Mouse (Mus musculus) brown adipose tissue, adult 24 weeks (tissue): Measurements from ENCODE around the gene E2f2. TPM values are rescaled to one million over a fixed set of nuclear protein-coding genes. Genes with fewer than 3 reads are reported as not detected.

Experiments used
- H3K27ac ChIP-seq: fragments of 200-500 bp; replicated peaks from 2 replicates; pipeline ENCODE4 v1.5.1; 2012; ENCODE audit warnings: low read depth, mild to moderate bottlenecking, low read length
- H3K4me1 ChIP-seq: fragments of 200-500 bp; 2 replicates; pipeline ENCODE4 v1.6.1; 2012; ENCODE audit warnings: low read length, mixed read lengths; ENCODE audit not compliant: control insufficient read depth, insufficient read depth, insufficient read length
- H3K4me3 ChIP-seq: fragments of 200-500 bp; 2 replicates; pipeline ENCODE4 v1.5.1; 2012; ENCODE audit warnings: low read depth, mild to moderate bottlenecking, low read length, moderate library complexity; ENCODE audit not compliant: insufficient read depth
- polyA plus RNA-seq: library from polyadenylated mRNA; stranded (reverse); fragments of >200 nt; gene quantifications from 2 replicates; pipeline ENCODE4 v1.2.4, GENCODE M21; 2012; ENCODE audit not compliant: missing spikeins, insufficient read depth, insufficient read length

Gene E2f2
- 2.9 and 6.4 TPM in 2 replicates for polyA plus RNA-seq

DNA sequence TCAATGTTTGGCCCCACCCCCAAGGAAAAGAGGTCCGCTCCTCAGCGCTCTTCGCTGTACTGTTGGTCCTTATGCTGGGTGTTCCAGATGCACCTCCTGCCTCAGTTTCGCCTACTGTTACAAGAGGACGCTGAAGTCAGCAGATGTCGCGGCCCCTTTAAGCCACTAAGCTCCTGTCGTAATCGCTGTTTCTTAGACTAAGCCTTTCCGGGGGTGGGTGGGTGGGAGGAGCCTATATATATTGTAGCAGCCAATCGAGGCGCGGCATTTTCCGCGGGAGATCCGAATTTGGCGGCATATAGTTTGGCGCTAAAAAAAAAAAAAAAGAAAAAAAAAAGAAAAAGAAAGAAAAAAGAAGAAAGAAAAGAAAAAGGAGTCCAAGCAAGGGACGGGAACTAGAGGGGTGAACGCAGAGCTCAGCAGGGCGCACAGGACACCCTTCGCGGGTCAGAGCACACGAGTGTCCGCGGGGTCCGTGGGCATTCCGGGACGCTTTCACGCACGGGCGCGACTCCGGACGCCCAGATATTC, at the start of gene E2f2:
Gene E2f2 (plus strand): TSS at position 384 of the 531 bp plus-strand sequence.
- Histone ChIP-seq H3K27ac (peak within 1 kb of the TSS; percentile 65; the same call in 1 of the 2 replicates), H3K4me3 (peak within 1 kb of the TSS; percentile 79), H3K4me1 (peaks cover 27% of the 10 kb centered on the region)

DNA sequence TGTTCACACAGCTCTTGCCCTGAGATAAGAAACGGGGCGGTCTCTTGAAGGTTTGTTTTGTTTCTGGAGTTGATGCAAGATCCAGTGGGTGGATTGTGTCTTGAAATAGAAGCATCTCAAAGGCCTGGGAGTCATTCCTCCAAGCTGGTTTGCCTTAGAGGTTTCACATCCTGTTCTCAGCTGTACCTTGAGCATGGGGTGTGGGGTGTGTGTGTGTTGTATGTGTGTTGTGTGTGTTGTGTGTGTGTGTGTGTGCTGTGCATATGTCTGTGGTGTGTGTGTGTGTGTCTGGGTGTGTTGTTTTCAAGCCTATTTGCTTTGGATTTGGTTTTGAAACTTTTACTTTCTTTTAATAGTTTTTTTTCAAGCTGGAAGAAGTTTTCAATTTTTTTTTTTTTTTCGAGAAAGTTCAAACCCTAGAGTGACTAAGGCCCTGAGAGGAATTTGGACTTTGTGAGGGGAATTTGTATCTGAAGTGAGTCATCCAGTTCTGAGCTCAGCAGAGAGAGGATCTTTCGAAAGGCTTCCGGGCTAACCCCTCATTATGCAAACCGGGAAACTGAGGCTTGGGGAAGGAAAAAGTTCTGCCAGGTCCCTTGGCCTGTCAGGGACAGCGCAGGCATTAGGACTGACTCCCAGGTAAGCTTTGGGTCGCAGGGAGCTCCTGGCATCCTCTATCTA, 48.9 kb upstream of the E2f2 start:
- Histone ChIP-seq H3K4me1 (peaks cover 8% of the 10 kb centered on the region), H3K4me3 (no peak overlapping the region), H3K27ac (peak overlapping the region; percentile 90)

DNA sequence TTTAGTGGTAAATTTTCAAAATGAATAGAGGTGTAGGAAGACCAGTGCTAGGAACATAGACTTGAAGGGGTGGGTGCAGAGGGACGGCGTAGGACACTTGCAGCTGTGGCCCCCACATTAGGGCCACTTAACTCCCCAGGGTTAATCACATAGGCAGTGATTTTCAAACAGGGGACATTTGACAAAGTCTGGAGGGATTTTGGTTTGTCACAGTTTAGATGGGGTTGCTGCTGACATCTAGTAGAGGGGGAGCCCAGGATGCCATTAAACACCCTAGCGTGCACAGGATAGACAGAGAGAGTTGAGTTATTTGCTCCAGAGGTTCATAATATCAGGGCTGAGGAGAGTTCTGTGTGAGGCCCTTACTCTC, 48.4 kb upstream of the E2f2 start:
- H3K4me3 ChIP-seq, result no peak overlapping the region
- peaks cover 8% of the 10 kb centered on the region for H3K4me1 ChIP-seq
- peak overlapping the region; percentile 78 for H3K27ac ChIP-seq

DNA sequence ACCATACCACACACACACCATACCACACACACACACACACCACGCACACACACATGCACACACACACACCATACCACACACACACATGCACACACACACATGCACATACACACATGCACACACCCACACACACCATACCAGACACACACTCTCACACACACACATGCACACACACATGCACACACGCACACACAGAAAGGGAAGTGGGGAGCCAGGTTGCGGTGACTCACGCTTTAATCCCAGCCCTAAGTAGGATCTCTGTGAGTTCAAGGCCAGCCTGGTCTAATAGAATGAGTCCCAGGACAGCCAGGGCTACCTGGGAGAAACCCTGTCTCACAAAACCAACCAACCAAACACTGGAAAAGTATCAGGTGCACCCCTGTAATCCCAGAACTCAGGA, 47.6 kb upstream of the E2f2 start:
- Histone ChIP-seq H3K4me3 (no peak overlapping the region), H3K4me1 (peaks cover 8% of the 10 kb centered on the region), H3K27ac (peak overlapping the region; percentile 81)

DNA sequence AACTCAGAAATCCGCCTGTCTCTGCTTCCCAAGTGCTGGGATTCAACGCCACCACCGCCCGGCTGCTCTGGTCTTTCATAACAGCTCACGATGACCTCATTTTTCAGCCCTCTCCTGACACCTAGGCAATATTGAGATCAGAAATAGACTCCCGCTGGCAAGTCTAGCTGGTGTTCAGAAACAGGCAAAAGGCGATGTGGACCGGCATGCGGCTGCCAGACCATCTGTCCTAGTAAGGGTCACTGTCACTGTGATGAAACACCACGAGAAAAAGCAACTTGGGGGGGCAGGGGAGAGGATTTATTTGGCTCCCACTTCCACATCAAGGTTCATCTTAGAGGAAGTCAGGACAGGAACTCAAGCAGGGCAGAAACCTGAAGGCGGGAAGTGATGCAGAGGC, 46.7 kb upstream of the E2f2 start:
- H3K27ac ChIP-seq, result peak overlapping the region; percentile 96

DNA sequence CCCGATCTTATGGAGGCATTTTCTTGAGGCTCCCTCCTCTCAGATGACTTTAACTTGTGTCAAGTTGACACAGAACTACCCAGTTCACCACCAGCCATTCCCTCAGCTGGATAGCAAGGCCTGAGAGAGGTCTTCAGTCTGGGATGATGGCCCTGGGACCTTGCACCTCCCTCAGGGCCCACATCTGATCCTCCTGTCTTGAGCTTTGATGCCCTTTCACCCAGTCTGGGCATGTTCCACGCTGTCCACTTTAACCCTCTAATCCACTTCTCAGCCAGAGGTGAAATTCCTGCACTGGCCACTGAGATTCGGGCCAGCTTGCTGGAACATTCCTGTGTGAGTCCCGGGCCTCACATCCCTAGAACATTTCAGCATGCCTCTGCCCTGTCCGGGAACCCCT, 46.2 kb upstream of the E2f2 start:
- peak overlapping the region; percentile 96 for H3K27ac ChIP-seq
- H3K4me3 ChIP-seq, result no peak overlapping the region
- peaks cover 8% of the 10 kb centered on the region for H3K4me1 ChIP-seq

More for the DNA sequence above, 46.7 kb upstream of the E2f2 start:
- Histone ChIP-seq H3K4me3 (no peak overlapping the region), H3K4me1 (peaks cover 8% of the 10 kb centered on the region)

DNA sequence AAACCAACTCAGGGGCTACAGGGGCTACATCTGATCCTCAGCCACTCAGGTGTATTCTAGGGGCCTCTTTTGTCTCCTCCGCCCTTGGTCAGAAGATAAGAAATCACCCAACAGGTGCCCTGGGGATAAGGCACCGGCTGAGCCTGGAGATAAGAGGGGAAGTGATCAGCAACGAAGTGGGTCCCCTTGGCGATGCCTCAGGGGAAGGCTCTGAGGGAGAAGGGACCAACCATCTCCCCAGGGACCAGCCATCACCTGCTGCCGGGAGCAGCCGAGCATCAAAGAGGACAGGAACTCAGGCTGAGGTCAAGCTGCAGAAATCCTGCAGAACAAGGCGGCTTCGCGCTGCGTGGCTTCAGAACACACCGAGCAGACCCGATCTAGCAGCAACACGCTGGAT, 44.5 kb upstream of the E2f2 start:
- Histone ChIP-seq H3K4me3 (no peak overlapping the region), H3K4me1 (peaks cover 8% of the 10 kb centered on the region), H3K27ac (peak overlapping the region; percentile 94)

DNA sequence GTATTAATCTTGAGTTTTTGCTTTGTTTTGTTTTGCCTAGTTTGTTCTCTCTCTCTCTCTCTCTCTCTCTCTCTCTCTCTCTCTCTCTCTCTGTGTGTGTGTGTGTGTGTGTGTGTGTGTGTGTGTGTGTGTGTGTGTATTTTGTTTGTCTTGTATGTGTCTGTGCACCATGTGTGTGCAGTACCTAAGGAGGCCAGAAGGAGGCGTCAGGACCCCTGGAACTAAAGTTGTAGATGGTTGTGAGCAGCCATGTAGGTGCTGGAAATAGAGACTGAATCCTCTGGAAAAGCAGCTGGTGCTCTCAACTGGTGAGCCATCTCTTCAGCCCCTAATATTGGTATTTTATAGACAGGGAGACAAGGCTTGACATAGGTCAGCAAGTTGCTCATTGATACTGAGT, 42.4 kb upstream of the E2f2 start:
- Histone ChIP-seq H3K4me3 (no peak overlapping the region), H3K27ac (no peak overlapping the region)

DNA sequence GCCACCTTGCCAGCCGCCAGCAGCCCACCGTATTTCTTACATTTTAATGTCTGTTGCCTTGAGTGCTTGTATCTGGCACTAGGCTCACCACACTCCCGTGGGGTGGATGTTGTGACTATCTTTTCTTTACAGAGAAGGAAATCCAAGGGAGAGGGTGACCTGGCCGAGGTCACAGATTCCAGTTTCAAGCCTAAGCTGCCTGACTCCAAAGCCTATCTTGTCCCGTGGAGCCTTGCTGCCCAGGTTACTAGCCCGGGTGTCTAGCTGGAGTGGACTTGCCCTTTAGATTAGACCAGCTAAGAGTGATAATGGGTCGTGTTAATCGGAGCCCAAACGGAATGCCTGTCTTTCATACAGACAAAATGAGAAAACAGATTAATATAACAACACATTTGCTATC, 38.4 kb upstream of the E2f2 start:
- no peak overlapping the region for H3K4me3 ChIP-seq
- peak overlapping the region; percentile 19; the same call in 1 of the 2 replicates for H3K27ac ChIP-seq

More for the DNA sequence above, 42.4 kb upstream of the E2f2 start:
- peaks cover 15% of the 10 kb centered on the region for H3K4me1 ChIP-seq

DNA sequence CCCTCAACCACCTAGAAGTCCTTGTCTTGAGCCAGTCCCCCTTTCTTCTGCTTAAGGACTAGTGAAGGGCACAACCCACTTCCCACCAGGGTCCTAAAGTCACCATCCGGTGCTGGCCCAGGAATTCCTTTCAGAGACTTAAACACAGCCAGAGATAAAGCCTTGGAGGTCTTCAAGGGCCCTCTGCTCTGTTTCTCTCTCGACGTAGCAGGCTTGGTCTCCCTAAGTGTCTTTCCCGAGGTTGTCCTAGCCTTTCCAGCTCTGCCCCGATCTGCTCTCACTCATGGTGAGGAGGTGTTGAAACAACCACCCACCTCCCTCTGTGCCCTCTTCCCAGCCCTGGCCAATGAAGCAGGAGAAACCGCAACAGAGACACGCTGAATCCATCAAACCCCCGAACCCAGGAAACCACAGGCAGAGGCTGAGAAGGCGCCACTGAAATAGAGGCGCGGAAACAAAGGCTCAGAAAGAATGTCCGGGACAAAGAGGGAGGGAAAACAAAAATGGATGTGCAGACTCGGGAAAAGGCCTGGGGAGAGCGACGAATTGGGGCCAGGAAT, 37.7 kb upstream of the E2f2 start:
- H3K27ac ChIP-seq, result peak overlapping the region; percentile 87

More for the DNA sequence above, 38.4 kb upstream of the E2f2 start:
- H3K4me1 ChIP-seq, result peaks cover 25% of the 10 kb centered on the region

DNA sequence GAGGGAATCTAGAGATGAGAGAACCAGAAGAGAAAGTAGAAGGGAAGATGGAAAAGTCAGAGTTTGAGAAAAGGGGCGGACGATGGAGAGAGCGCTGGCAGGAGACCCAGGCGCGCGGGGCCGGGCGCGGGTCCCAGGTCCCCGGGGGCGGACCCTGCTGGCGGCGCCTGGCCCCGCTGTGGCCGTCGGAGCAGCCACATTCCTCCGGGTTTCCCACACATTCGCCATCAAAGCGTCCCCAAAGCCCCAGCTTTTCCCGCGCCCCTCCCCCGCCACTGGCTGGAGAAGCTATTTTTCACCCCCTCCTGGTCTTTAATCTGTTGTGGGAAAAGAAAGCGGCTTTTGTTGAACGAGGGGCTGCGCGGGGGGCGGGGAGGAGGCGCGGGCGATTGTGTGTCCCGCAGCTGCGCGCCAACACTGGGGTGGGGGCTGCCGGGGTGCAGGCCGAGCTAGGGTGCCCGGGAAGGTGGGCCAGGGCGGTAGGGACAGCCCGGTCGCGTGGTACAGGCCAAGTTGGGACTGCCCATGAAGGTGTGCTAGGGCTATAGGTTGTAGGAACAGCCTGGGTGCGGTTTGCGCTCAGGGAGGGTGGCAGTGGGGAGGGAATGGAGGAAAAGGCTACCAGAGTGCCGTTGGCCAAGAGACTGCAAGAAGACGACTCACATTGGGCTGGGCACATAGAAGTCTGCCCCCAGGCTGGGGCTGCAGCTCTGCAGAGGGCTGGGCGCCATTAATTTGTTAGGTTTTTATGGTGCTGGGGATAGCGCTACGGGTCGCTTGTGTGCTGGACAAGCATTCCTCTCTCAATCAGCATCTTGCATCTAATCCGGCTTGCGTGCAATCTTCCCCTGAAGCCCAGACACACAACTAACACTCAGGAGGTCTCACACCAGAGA, 37.0 kb upstream of the E2f2 start:
- Histone ChIP-seq H3K4me1 (peaks cover 33% of the 10 kb centered on the region), H3K27ac (peak overlapping the region; percentile 87), H3K4me3 (peak overlapping the region; percentile 62)

More for the DNA sequence above, 37.7 kb upstream of the E2f2 start:
- Histone ChIP-seq H3K4me1 (peaks cover 29% of the 10 kb centered on the region), H3K4me3 (peak overlapping the region; percentile 62)

DNA sequence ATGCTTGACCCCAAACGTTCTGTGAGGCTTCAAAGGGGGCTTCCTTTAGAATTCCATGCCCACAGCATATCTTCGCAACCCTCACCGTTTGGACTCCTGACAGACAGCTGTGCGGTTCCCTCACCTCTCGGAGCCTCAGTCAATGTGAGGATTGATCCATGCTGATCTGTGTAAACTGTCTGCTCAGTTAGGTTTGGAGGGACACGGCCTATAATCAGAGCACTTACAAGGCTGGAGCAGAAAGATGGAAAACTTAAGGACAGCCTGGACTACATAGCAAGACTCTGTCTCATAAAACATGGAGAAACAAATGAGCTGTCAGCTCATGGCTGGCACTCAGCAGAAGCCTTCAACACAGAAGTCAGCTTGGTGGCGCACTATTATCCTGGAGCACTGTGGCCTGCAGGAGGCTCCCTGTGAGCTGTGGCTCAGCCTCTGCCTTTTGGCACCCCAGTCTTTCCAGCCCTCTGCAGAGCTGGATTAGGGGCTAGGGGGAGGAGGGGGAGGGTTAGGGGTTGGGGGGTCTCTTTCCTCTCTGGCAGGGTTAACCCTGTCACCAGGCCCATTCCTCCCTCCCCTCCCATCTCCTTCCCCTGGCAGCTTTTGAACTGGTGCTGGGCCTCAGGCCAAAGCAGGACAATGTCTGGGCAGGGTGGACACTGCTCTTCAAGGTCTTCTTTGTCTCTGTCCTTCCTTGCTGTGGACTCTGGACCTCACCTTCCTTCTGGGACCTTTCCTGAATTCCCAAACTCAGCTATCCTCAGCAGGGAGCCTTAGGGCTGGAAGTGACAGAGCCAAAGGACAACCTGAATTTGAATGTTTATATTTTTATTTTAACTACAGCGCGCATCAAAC, 36.1 kb upstream of the E2f2 start:
- H3K27ac ChIP-seq, result peak overlapping the region; percentile 87
- no peak overlapping the region for H3K4me3 ChIP-seq
- H3K4me1 ChIP-seq, result peaks cover 37% of the 10 kb centered on the region

DNA sequence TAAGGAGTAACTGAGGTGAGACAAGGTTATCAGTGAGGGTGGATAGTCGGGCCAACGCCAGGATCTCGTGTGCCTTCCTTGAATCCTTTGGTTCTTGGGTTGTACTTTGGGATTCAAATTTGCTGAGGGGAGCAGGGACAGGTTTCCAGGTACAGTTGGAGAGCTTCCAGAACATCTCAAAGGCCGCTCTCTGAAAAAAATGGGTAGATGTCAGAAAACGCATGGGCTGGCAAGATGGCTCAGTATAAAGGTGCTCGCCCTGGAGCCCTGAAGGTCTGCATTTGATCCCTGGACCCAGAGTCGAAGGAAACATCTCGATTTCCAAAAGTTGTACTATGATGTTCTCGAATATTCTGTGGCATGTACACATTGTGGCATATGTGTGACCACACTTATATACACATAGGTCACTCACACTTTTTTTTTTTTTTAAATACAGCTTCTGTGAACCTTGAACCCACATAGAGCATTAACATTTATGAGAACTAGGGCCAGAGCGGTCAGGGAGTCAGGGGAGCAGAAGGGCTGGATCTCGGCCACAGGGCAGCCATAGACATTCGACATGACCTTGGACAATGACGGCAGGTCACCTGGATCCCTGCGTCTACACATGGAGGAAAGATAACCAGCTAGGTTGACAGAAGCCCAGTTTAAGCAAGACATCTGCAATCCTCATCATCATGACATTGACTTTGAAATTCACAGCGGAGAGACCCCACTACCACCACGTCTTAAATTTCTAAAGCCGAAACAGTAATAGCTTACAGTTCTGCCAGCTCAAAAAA, 32.7 kb upstream of the E2f2 start:
- Histone ChIP-seq H3K4me1 (peaks cover 36% of the 10 kb centered on the region), H3K4me3 (no peak overlapping the region), H3K27ac (peak overlapping the region; percentile 81)
